Mouse (Mus musculus) c-Kit-positive CD71-positive TER-119-negative erythroid progenitor cells, embryonic 14.5 days (primary cell): Measurements from ENCODE around the gene Zfp629.
A peak's percentile ranks its signal among the peaks of the same experiment; 100 is the strongest.

ENCODE experiments used
- DNase-seq: peaks from one replicate; pipeline ENCODE4 v3.0.0-alpha.2; 2013; ENCODE audit warnings: low read depth

Gene Zfp629

GRCm38 (mm10) chr7:127614511-127614890 is 1.1 kb downstream of the Zfp629 start:
- no peak for DNase-seq

- DNase-seq: no peak
These were observed 1.5 kb downstream of the Zfp629 start for GRCm38 (mm10) chr7:127614091-127614490.

GRCm38 (mm10) chr7:127613501-127613900 is 2.1 kb downstream of the Zfp629 start:
- DNase-seq: no peak

DNA sequence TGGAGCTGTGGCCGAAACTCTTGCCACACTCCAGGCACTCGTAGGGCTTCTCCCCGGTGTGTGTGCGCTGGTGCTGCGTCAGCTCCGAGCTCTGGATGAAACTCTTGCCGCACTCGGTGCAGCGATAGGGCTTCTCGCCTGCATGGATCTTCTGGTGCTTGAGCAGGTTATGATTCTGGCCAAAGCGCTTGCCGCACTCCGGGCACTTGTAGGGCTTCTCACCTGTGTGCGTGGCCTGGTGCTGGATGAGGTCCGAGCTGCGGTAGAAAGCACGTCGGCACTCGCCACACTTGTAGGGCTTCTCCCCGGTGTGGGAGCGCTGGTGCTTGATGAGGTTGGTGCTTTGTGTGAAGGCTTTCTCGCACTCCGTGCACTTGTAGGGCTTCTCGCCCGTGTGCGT is 4.0 kb downstream of the Zfp629 start:
- no peak for DNase-seq

DNA sequence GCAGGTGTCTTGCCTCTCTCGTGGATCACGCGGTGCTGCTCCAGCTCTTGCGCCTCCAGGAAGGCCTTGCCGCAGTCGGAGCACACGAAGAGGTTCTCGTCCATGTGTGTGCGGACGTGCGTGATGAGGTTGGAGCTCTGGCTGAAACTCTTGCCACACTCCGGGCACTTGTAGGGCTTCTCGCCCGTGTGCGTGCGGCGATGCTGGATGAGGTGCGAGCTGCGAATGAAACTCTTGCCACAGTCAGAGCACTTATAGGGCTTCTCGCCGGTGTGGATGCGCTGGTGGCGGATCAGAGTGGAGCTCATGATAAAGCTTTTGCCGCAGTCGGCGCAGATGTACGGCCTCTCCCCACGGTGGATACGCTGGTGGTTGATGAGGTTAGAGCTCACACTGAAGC is 4.6 kb downstream of the Zfp629 start:
- DNase-seq: no peak

DNA sequence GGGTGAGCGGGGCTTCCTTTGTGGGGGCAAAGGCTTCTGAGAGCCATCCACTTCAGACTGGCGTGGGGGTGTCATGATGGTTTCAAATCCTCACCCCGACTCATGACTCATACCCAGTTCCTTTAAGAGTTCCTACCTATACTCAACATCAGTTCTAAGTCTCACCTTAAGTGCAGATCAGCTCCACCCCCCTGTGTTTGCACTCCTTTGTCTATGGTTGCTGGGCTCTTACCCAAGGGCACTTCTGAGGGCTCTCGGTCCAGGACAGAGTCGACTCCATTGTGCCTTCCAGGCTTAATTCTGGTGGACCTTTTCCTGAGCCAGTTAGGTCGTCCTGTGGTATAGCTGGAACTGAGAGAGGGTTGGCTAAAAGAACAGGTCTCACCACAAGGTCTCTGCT is 8.4 kb downstream of the Zfp629 start:
- DNase-seq: no peak

- no peak for DNase-seq
These were observed 11.3 kb downstream of the Zfp629 start for GRCm38 (mm10) chr7:127604256-127604655.

DNA sequence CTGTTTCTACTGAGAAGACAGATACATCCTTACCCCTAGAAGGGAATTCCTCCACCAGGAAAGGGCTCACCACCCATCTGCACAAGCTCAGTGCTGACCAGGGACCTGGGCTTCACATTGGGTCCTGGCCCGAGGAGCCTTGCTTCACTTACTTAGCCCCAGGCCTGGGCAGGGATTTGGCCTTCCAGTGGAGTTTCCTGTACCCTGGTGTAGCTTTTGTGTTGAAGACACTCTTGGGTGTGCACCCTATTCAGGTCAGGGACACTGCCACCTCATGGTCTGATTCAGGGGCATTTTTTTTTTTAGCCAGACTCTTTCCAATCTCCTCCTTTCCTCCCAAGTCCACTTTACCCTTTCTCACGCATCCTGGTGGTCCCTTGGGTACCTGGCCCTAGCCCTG is 12.7 kb downstream of the Zfp629 start:
- DNase-seq: no peak

GRCm38 (mm10) chr7:127601735-127602134 is 13.9 kb downstream of the Zfp629 start:
- no peak for DNase-seq

DNA sequence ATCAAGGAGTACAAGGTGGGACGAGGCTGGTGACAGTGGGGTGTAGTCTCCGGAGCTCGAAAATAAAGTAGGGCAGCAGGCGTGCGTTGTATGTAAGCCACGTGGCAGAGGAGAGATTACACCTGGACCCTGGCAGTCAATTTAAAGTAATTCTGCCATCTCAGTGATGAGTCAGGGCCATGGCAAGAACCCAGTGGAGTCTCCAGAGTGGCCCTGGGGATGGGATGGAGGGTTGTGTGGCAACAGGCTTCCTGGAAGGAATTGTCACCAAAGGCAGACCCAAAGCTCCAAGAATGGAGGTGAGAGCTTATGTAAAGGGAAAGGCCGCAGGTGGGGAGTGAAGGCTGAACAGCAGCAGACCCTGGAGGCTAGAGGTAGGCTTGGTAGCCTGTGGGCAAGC is 15.0 kb downstream of the Zfp629 start:
- no peak for DNase-seq

DNA sequence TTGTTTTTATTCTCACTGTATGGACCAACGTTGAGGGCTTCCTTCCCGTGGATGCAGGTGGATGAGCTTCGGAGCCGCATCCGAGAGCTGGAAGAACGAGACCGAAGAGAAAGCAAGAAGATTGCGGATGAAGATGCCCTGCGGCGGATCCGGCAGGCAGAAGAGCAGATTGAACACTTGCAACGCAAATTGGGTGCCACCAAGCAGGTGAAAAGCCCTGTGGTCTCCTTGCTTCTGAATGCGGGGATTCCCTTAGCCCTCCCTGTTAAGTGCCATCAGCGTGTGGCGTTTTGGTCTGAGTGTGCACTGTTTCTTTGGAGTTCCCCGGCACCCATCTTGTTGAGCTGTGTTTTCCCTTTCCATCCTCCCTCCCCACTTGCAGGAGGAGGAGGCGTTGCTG is 18.9 kb downstream of the Zfp629 start:
- DNase-seq: no peak

- DNase-seq: no peak
These were observed 23.0 kb downstream of the Zfp629 start for GRCm38 (mm10) chr7:127592575-127592974.

- DNase-seq: no peak
These were observed 24.5 kb downstream of the Zfp629 start for GRCm38 (mm10) chr7:127591108-127591507.

GRCm38 (mm10) chr7:127589637-127590036 is 26.0 kb downstream of the Zfp629 start:
- no peak for DNase-seq

- no peak for DNase-seq
These were observed 26.7 kb downstream of the Zfp629 start for GRCm38 (mm10) chr7:127588901-127589300.

GRCm38 (mm10) chr7:127588011-127588871 is 27.4 kb downstream of the Zfp629 start, which contains the start of the genes Ccdc189 and Rnf40:
TSS of gene Ccdc189 (minus strand) at chr7:127588595.
TSS of gene Rnf40 (plus strand) at chr7:127588767.
- DNase-seq: peak; percentile 98

GRCm38 (mm10) chr7:127587196-127587595 is 28.4 kb downstream of the Zfp629 start:
- DNase-seq: no peak

DNA sequence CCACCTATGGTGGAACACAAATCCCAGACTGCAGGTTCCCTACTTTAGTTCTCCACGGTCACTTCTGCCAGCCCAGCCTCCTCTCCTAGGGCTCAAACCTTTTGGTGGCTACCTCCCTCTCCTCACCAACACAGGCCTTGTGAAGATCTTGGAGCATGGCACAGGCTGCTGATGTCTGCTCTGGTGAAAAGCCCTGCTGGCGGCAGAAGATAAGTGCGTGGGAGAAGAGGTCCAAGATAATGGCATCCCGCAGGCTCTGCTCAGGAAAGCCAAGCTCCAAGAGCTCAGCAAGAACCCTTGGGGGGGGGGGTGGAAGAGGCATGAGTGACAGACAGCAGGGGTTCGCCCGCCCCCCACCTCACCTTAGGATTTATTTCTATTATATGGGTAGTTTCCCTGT is 29.4 kb downstream of the Zfp629 start:
- DNase-seq: peak; percentile 51

DNA sequence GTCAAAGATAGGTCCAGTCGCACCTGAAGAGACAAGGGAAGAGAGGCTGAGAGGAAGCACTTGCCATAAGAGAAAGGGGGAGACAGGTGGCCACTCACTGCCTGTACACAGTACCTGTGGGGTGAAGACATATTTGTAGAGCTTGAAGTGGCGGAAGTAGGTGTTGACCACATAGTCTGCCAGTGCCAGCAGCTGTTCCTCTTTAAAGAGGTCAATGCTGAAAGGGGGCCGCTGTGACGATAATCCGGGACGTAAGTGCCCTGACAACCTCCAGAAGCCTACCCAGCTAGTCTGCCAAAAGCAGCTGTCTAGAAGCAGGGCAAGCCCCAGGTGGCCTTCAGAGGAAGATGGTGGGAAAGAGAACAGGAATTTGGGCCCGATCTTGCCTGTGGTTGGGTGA is 30.6 kb downstream of the Zfp629 start:
- DNase-seq: no peak

DNA sequence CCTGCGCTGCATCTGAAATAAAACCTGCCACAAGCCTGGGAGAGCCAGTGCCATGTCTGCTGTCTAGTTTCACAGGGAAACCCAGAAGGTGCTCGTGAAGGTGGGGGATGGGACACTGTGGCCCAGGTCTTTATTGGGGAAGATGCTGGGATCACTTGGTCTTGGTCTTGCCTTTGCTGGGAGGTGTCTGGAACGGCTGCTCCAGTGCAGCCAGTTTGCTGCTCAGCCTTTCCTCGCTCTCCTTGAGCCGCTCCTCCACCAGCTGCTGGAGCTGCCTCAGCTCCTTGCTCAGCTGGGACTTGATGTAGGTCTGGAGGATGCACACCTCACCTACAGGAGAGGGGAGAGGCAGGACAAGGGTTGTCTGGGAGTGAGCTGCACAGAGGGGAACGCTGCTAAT is 32.3 kb downstream of the Zfp629 start:
- no peak for DNase-seq

GRCm38 (mm10) chr7:127574115-127574514 is 41.5 kb downstream of the Zfp629 start:
- DNase-seq: no peak

GRCm38 (mm10) chr7:127573503-127574008 is 42.0 kb downstream of the Zfp629 start:
- DNase-seq: peak; percentile 15

GRCm38 (mm10) chr7:127572895-127573471 is 42.6 kb downstream of the Zfp629 start, which contains the start of gene Phkg2:
TSS of gene Phkg2 (plus strand) at chr7:127573340.
- DNase-seq: peak; percentile 97
